Mouse (Mus musculus): ENCODE measurements around the gene Rasgrf2. TPM values are rescaled to one million over a fixed set of nuclear protein-coding genes. Genes with fewer than 3 reads are reported as not detected.
A peak's percentile ranks its signal among the peaks of the same experiment; 100 is the strongest.

Rasgrf2 gene
- total RNA-seq, 2 experiments from 2014 or later = 3.6 to 9.2 TPM

DNA sequence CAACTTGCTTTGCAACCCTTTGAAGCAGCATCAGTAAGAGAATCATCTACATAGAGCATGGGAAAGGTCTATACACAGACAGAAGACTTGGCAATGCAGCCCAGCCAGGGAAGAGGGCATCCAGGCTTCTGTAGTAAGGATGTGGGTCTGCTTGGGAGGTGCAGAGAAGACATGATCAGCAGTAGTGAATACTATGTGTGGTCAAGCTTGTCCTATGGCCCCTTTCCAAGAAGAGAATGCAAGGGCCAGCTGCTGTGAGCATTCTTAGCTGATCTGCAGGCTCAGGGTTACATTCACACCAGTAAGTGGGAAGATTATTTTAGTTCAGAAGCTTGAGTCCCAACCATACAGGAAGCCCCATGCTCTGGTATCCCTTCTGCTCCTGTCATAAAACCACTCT, 175.0 kb downstream of the Rasgrf2 start:
- ATAC-seq (ENCODE audit: poor library complexity, severe bottlenecking) = no peak

DNA sequence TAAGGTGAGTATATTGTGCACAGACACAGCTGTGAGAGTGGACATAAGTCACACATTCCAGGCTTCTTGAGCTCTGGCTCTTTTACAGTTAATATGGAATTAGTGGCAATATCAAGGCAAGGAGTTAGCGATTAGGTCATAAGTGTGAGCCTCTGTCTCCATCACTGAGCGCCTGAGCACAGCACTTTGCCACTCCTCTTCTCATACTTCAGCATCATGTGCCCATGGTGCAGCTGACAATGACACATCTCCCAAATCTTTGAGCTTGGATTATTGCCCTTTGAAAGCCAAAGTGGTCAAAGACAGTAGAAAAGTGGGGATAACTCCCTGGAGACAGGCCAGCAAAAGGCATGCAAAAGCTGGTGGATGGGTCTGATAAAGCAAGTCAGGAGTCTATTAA, 175.8 kb downstream of the Rasgrf2 start:
- ATAC-seq (ENCODE audit: poor library complexity, severe bottlenecking) = no peak

DNA sequence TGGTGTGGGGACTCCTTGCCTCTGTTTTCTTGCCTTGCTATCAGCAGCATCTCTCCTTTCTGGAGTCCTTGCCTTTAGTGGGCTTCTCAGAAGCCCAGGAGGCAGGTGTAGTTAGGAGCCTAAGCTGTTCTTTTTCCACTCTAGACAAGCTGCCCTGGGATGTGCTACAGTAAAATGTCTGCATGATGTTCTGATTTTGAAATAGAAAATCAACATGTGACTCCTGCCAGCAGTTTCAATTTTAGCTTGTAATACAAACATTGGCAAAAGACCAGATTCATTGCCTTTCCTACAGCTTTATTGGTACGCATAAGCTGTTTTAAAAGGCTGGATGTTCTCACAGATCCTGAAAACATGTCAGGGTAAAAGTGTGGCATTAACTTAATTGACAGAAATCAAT, 176.3 kb downstream of the Rasgrf2 start:
- no peak for ATAC-seq (ENCODE audit: poor library complexity, severe bottlenecking)

DNA sequence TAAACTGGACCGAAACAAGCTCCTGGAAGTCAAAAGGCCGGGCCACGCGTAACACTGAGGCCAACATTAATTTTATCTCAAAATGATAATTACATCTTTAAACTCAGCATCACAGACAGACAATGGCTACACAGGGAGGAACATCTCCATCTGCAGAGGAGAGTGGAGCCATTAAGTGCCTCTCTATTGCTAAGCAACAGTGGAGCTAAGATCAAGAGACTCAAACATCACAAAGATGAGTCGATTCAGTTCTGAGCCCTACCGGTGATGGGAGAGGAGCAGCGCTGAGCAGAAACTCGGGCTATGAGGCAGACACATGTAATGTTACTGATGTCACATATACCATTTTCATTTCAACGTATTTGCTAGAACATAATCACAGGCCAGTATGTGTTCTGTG, 191.3 kb downstream of the Rasgrf2 start:
- ATAC-seq (ENCODE audit: poor library complexity, severe bottlenecking) = no peak

DNA sequence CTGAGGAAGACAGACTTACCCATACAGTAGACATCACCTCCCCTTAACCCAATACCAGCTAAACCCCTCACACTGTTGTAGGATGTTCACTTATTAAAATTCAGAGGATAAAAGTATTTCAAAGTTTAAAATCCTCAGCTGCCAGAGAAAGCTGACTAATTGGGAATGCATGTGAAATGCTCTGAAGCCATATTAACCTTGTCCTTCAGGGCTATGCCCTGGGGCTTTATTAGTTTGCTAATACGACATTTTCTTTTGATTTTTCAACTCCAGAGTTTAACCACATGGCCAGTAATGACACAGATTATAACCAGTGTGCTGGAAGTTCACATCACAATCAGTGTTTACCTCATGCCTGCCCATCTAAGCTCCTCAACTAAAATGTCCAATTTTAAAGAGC, 192.6 kb downstream of the Rasgrf2 start:
- ATAC-seq (ENCODE audit: poor library complexity, severe bottlenecking) = no peak

DNA sequence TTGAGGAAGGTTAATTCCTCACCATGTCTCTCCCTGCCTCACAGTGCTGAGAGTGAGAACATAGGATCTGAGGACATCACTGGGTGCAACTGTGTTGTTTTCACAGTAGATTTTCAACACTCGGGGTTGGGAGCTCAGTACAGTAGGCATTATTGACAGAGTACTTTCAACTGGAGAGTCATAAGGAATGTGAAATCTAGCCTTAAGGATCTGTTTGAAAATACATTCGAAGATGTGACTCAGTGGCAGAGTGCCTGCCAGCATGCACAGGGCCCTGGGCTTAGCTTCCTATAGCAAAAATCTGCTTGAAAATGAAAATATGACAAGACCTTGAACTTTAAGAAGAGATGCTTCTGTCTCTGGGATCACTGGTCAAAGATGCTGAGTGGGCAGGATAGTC, 194.2 kb downstream of the Rasgrf2 start:
- ATAC-seq (ENCODE audit: poor library complexity, severe bottlenecking) = no peak

DNA sequence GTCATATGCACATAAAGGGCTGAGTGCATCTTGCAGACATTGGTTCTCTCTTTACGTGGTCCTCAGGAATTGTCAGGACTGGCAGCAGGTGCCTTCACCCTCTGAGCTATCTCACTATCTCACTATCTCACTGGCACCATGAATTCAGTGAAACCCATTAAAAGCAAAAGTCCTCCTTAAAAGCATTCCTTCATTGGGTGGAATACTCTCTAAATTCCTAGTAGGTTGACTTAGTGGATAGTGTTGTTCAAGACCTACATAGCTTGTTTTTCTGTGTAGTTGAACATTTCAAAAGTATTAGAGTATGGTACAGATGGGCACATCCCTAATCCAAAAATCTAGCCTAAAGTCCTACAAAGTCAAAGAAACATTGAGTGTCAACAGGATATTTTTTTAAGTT, 199.3 kb downstream of the Rasgrf2 start:
- ATAC-seq (ENCODE audit: poor library complexity, severe bottlenecking) = no peak

DNA sequence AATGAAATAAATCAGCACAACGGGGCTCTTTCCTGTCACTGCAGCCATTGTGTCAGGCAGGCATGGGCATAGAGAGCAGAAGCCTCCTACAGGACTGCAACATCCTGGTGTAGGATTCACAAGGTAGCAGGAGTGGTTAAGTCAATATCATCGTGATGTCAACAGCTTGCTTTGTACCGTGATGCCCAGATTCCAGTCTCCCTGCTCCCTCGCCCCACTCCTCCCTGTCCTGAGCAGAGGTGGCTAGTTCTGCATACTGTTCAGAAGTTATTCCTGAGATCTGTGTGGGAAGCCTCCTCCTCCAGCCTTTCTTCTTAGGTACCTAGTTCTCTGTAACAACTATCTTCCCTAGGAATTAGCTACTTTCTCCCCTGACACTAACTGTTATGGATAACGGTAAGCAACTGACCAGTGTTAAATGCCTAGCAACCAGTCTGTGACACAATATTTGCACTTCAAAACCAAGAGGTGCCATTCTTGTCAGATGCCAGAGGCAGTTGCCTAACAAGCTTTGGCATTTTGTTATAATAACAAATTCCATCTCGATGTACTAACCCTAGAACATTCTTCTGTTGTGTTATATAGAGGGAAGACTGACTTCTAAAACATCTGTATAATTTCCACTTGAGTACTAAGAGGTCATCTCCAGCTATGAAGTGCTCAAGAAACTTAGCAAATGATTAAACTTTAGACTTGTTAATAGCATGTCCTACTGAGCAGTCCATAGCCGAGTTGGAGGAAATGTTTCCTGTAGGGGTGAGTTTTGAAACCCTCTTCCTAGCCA, 201.3 kb downstream of the Rasgrf2 start:
- no peak for ATAC-seq (ENCODE audit: poor library complexity, severe bottlenecking)

DNA sequence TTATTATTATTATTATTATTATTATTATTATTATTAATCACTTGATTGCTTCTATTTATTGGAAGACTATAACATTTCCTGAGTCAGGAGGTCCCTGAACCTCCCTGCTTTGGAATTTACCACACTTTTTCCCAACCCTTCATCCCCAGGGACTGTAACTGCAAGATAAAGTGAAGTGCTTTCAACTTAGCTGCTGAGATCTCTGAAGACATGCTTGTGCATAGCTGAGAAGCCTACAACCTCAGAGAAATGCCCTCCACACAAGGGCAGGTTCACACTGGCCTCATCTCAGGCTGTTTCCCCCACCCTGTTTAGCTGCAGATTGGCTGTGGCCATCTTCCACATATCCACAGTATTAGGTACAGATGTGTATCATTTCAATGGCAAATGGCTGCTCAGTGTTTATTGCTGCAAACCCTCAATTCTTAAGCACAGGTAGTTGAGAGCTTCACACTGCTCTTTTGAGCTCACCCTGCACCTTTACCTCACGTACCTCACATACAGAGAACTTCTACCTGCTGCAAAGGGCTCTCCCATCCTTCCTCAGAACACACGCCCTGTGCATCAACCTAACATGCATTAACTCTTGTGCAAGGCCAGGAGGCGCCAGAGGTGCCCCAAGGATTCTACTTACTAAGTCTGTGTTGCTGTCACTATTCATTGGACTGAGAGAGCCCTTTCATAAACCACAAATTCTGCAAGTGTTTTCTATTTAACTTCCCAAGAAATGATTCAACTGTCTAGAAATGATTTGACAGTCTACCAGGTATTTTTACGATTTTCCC, 202.7 kb downstream of the Rasgrf2 start:
- no peak for ATAC-seq (ENCODE audit: poor library complexity, severe bottlenecking)

DNA sequence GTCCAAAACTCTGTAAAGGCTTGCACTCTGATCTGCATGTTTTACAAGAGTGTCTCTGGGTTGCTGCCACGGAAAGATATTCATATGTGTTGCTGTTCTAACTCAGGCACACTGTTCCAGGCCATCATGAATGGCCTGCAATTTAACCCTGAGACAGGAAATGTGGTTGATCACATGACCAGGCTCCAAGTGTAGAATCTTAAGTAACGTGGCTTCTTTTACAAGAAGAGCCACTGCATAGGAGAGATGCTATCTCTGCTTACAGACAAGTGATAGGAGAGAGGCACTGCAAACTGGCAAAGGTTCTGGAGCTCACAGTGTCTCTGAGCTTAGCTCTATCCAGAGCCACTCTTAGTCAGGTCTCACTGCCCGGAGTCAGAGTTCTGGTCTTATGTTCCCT, 210.4 kb downstream of the Rasgrf2 start:
- ATAC-seq (ENCODE audit: poor library complexity, severe bottlenecking) = no peak

DNA sequence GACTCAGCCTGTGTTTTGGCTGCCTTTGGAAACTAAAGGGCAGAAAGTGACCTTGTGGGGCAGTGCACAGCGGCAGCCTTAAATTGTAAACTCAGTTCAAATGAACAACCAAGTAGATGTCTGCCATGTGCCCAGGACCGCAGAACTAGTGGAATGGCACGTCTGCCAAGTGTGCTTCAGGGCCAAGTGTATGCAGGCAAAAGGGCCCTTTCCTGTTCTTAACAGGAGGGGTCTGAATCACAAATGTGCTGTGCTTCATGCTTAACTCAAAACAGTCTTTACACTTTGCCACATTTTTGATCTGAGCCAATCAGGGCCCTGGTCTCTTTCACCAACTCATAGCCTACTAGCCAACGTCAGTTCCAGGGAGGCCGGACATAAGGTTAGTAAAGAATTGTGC, 212.7 kb downstream of the Rasgrf2 start:
- ATAC-seq (ENCODE audit: poor library complexity, severe bottlenecking) = no peak

DNA sequence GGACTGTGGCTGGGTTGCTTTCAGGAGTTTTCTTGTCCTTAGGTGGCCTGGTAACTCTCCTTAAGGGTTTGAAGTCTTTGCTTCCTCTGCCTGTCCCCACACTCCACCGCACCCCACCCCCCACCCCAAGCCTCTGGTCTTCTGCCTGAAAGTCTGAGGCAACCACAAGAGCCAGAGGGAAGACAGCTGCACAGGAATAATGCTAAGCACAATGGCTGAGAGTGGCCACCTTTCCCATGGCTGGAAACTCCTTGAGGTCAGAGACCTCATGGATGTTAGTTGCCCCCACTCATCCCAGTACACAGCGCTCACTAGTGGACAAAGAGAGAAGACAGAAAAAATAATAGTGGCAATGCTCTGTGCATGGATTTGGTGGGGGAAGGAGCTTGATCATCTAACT, 213.6 kb downstream of the Rasgrf2 start:
- ATAC-seq (ENCODE audit: poor library complexity, severe bottlenecking) = no peak

DNA sequence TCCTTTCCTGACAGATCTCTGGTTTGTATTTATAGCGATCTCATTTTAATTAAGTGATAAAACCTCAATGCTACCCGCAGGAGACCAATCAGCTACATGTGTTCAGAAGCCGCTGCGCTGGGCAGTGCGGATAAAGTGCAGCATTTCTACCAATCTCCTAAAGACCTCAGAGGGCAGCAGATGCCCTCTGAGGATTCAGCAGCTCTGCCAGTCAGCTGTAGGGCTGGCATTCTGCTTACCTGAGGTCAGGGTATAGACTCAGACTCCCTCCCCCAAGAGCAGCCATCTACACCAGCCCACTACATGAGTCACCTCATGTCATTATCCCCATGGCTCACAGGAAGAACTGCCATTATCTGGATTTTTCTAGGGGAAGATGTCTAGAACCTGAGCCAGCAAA, 215.1 kb downstream of the Rasgrf2 start:
- no peak for ATAC-seq (ENCODE audit: poor library complexity, severe bottlenecking)

DNA sequence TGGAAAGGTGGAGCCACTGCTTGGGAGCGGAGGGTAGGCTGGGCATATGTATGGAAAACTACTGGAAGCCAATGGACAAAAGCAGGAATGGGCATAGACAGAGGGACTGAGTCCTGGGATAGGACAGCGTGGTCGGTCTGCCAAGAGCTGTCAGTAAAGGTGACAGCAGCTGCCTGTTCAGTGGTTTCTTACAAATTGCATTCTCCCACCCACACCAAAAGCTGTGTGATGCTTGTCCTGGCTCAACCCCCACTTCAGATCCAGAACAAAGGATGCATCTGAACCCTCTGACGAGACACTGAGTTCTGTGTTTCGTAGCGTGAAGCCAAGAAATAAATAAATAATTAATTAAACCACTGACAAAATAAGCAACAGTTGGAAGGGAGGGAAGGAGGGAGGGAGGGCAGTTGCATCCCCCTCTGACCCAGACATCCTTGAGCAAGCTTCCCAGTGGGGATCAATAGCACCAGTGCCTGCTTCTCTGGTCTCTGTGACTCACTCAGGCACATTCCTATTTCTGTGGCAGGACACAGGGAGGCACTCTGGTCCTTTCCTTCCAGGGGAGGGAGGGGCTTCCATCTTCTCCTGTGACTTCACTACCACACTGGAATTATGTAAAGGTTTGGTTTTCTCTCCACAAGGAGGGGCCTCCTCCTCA, 215.7 kb downstream of the Rasgrf2 start:
- no peak for ATAC-seq (ENCODE audit: poor library complexity, severe bottlenecking)

DNA sequence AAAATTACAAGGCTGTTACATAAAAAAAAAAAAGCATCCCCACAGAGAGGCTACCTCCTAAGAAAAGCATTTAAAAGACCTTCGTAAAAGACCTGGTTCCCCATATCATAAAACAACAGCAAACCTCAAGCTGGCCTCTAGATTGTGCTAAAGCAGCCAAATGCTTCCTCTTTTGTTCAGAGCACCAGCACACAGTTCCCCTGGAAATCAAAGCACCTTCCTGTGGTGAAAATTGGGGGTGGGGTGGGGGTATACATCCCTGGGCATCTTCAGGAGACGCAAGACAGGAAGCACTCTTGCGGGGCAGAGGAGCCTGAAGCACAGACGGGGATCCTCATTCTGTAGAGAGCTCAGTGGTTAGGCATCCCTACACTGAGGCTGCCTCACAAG, 216.3 kb downstream of the Rasgrf2 start:
- peak; percentile 66 for ATAC-seq (ENCODE audit: poor library complexity, severe bottlenecking)

DNA sequence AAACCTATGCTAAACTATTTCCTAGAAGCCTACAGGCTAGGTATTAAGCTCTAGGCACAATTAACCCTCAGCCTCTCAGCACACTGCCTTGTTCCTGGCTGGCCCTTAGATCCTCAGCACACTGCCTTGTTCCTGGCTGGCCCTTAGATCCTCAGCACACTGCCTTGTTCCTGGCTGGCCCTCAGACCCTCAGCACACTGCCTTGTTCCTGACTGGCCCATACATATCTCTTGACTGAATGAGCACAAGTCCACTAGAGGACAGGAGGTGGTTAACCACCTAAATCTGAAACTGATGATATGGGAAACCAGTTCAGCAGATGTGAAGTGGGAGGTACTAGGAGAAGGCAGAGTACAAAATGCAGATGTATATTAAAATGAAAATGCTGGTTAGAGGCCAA, 219.8 kb downstream of the Rasgrf2 start:
- ATAC-seq (ENCODE audit: poor library complexity, severe bottlenecking) = no peak

DNA sequence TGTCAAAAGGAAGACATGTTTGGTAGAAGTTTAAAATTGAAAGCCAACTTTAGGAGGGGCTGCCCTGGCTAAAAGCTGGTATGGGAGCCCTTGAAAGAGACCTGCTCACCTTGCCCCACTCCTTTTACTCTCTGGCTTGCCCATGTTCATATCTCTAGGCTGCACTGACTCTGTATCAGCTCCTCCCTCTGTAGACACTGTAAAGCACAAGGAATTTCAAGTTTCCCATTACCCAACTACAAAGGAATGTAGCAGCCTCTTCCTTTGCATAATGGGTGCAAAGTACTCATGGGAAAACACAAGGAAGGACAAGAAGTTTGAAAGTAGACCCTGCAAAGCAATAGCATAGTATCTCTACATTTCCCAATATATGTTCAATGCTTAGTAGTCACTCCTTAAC, 220.2 kb downstream of the Rasgrf2 start:
- no peak for ATAC-seq (ENCODE audit: poor library complexity, severe bottlenecking)

DNA sequence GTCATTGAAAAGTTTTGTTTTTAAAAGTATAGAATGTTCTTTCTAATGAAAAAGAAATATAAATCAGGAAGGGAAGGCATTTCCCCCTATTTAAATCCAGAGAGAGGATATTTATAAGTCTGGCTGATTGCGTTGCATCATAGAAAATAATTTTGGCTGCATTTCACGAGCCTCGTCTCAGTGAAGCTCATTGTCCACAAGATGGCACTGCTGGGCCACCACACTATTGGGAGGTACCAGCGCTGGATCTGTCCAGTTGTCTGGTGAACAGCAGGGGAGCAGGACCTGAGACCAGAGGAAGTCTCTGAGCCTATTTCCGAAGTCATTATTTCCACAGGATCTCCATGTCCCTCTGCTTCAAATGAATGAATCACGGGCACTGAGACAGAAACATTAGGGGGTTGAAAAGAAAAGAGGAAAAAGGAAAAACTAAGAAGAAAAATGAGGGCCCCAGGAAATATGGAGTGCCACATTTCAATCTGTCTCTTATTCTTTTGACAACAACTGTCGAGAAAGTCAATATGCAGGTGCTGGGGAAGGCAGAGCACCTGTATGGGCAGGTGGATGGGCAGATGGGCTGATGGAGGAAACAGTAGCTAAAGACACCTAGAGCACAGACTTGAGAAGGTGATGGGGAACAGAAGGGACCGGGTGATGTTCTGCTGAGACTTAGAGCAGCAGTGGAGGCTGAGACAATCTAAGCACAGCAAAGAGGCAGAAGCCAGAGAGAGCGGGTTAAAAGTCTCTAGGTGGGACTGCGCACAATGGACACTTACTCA, 223.1 kb downstream of the Rasgrf2 start:
- peak; percentile 91 for ATAC-seq (ENCODE audit: poor library complexity, severe bottlenecking)

DNA sequence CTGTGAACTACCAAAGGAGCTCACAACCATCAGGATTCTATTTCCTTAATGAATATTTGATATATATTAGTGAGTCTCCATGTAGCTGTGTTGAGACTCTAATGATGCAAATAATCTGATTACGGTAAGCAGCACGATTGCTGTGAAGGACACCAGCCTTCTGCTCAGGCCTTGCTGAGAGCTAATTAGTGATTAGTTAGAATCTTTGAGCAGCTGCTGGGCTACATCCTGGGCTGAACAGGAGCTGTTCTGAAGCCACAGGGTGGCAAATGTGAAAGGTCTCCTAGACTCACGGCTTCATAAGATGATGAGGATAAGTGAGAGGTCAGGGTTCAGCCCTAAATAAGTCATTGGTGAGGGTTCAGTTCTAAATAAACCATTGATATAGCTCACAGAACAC, 225.1 kb downstream of the Rasgrf2 start:
- no peak for ATAC-seq (ENCODE audit: poor library complexity, severe bottlenecking)

DNA sequence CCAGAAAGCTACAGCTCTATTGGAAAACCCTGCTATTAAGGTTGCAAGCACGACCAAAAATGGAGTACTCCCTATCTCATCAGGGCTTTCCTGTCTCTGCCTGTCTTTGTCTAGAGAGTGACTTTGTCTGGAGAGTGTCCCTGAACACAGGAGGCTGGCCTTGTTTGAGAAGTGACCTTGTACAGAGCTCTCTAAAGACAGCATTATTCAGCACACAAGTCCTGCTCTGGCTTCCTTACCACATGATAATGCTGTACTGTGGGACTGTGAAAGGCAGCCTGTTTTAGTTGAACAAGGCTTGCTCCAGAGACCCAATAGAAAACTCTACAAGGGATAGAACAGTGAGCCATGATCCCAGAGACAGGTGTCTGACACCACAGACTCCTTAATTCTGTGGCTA, 235.0 kb downstream of the Rasgrf2 start:
- no peak for ATAC-seq (ENCODE audit: poor library complexity, severe bottlenecking)

DNA sequence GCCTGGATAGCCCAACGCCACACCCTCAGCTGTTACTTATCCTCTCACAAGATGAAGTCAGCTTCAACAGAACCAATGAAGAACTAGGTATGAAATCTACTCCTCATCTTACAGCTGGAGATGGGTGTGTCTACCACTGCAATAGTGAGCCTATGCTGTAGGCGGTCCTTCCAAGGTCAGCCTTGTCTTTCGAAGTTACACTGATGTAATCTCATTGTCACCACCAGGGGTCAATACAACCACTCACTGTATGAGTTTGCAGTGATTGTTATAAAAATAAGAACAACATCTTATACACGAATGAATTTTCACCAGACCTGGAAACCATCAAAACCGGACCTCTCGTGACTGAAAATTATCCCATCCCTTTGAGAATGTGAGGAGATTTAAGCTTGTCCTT, 238.3 kb downstream of the Rasgrf2 start:
- peak; percentile 78 for ATAC-seq (ENCODE audit: poor library complexity, severe bottlenecking)

Measured in megakaryocyte, adult 5-6 weeks (primary cell).